Mouse (Mus musculus): ENCODE measurements around the gene Abhd17a. TPM values are rescaled to one million over a fixed set of nuclear protein-coding genes. Genes with fewer than 3 reads are reported as not detected.

Gene Abhd17a
- polyA plus RNA-seq (2012; rRNA removed) = 34.0 and 39.9 TPM in 2 replicates

DNA sequence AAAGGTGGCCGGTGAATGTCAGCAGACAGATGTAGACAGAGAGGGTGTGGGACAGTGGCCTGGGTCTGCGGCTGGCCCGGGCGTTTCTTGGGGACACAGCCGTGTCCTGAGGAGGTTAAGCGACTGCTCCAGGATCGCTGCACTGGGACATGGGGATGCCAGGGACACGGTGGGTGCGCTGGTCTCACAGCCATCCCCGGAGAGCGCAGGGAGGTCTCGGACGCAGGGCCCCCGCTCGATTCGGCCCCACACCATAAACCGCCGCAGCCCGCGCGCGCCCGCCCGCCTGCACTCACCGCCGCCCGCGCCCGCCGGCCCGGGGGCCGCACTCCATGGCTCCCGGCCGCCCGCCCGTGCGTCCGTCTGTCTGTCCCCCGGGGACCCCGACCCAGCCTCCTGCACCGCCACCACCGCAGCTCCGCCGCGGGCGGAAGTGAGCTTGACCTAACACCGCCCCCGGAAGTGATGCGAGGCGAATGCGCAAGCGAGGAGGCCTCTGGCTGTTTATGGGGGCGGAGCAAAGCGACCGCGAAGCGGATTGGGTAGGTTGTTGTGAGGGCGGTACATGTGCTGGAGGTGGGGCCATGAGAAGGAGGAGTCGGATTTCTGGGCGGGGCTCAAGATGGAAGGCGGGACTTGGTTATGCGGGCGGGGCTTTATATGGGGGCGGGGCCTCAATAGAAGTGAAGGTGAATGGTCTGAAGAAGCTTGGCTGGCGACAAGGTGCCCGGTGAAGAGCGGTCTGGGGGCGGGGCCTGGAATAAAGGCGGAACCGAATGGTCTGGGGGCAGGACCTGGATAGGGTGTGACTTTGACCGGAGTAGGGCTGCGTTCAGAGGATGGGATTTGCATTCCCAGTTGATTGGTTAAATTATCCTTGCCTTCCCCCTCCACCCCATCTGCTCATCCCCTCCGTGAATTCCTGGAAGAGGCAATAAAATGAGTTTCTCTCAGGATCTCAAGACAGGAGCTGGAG, at the start of gene Abhd17a:
TSS of gene Abhd17a (minus strand) at position 463 of the 976 bp plus-strand sequence.

DNA sequence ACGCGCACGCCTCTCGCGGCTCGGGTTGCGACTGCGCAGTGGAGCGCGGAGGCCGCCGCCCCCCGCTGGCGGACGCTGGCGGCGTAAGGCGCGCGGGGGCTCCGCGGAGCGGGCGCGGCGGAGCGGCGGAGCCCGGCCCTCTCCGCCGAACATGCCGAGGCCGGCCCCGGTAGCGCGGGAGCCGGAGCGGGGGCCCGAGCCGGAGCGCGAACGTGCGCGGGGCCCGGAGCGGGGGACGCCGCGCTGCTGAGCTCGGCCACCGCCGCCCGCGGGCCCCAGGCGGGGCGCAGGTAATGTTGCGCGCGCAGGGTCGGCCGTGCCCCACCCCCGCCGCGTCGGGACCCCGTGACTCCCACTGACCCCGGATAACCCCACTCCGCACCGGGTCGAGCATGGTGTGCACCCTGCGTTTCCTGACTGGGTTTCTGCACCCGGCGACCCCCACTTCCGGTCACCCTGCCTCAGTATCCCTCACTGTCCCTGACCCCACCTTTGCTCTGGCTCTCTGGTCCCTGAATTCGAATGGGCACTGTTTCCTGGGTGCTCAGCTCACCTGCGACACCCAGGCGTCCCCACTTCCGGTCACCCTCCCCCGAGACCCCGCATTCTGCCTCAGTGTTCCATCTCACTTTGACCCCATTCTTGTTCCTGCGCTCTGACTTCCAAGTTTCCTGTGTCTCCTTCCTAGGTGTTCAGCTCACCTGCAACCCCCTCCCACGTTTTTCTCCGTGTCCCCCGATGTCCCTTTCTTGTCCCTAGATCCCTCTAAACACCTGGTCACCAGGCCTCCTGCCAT, 32.7 kb upstream of the Abhd17a start, which contains the start of gene Csnk1g2:
TSS of gene Csnk1g2 (plus strand) at position 178 of the 796 bp plus-strand sequence.

DNA sequence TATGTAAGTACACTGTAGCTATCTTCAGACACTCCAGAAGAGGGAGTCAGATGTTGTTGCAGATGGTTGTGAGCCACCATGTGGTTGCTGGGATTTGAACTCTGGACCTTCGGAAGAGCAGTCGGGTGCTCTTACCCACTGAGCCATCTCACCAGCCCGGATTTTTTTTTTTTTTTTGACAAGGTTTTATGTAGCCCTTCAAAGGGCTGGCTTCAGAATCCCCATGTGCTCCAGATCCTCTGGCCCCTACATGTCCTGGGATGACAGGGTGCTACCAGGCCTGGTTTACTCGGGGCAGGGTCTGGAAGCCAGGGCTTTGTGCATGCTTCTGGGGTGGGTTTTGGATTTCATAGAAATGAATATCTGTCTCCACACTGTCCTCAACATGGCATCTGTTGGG, 15.6 kb upstream of the Abhd17a start, which contains the start of gene Gm49322:
TSS of gene Gm49322 (plus strand) at position 301 of the 400 bp plus-strand sequence.

DNA sequence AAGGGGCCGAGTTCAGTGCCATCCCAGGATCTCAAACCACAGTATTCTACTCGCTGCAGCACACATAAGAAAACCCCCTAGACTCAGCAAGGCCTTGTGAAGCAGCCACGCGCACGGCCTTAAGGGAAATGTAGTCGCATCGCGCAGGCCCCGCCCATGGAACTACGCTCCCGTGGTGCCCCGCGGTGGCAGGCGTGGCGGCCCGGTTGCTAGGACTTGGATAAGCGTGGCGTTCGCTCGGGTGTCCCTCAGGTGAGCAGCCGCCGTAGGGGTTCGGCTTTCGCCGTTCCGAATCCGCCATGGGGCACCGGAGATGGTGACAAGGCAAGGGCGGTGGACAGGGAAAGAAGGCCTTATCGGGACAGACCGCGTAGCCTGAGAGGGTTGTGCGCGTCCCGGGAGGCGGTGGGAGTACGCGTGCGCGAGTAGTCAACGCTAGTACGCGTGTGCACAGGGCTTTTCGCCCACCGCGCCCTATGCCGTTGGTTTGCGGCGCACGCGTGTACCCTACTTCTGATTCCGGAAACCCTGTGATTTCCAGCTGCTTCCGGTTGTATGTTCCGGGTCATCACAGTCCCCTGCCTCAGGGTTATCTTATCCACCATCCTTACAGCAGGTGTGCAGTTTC, 12.7 kb upstream of the Abhd17a start, which contains the start of the genes Scamp4 and Adat3:
TSS of gene Scamp4 (plus strand) at position 175 of the 628 bp plus-strand sequence.
TSS of gene Adat3 (plus strand) at position 183 of the 628 bp plus-strand sequence.

DNA sequence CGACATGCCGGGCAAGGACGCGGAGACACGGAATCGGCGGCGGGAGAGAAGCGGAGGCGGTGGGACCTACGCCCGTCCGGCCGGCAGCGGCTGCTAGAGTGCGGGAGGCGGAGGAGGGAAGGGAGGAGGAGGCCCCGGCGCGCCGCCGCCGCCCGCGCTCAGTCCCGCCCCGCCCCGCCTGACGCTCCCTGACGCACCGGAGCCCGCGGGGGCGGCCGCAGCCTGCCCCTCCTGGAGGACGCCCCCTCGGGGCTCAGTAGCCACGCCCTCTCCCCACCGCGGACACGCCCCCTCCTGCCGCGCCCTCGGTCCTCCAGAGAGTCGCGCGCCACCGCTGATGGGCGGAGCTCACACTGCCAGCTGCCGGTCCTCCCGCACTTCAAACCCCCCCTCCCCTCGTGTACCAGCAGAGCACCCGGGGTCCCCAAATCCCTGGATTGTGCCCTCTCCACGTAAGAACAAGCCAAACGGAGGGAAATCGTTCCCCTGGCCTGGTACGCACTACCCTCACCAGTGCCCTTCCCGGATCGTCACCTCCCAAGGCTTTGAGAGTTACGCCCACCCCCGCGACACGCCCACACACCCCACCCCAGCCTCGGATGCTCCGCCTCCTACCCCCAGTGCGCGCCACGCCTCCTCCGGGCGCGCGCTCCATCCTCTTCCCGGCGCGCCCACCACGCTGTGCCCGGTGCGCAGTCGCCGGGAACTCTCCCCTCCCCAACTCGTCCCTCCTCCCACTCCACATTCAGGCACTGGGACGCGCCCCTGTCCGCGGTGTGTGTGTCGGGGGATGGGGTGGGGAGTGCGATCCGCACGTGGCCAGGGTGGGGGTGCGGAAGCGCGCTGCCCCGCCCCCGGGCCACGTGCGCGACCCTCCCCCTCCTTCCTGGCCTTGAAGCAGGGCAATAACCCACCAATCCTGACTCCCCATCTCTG, 12.7 kb downstream of the Abhd17a start, which contains the start of gene Klf16:
TSS of gene Klf16 (minus strand) at position 127 of the 936 bp plus-strand sequence.

DNA sequence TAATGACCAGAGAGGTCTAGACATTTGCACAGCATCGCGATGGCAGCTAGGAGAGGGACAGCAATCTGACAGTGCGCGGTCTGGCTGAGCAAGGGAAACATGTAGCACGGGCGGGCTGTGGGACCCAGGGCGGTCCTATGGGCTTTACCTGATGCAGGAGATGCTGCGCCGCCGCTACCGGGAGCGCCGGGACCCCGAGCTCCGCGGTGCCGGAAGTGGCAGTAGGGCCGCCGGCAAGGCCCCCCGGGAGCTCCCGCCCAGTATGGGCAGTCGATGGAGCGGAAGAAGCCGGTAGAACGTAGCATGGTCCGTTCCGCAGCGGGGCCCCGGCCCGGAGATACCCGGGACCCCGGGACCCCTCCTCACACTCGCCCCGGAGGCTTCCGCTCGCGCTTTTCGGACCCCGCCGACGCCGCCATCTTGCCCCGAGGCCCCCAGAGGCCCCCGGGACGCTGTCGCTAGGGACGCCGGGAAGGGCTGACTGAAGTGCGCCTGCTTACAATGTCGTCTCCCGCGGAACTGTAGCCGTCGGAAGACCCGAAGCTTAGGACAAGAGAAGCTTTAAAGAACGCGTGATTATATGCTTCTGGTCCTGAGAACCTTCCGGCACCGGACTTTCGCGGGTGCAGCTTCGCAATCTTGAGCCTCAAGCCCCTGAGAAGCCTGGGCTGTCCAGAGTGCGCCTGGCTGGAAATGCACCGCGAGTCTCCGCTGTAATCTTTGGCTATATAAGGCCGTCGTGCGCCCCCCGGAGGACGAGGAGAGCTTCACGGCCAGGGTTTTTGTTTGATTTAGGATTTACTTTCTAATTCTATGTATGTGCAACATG, 28.8 kb downstream of the Abhd17a start, which contains the start of gene Rexo1:
TSS of gene Rexo1 (minus strand) at position 445 of the 829 bp plus-strand sequence.

DNA sequence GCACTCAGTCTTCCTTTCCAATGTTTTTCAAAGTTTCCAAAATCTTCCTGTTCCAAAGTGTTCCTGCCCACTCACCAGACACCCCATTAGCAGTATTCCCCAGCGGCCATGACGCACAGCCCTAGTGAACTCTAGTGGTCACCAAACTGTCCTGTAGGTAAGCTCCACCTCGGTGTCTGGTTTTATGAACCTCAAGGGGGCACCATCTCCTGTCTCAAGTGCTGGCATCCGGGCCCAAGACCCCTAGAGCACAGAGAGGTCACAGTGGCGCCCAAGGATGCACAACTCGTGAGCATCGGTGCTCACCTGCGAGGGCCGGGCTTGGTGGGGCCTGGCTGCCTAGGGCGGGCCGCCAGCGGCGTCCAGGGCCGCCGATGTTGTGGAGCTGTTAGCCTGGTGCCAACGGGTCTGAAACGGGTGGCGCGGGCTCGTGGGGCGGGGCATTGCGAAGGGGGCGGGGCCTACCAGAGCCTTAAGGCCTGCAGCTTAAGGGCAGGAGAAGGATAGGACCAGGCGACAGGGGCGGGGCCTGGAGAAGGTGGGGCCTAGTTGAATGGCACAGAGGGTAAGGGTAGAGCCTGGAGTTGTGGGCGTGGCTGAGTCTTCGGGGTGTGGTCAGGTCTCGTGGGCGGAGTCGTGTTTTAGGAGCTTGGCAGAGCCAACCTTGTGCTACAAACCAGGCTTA, 51.3 kb downstream of the Abhd17a start, which contains the start of gene Atp8b3:
TSS of gene Atp8b3 (minus strand) at position 415 of the 685 bp plus-strand sequence.

Other genes with a start within 250 kb of the Abhd17a start
- 1.6 and 1.7 TPM in 2 replicates for gene Adamtsl5, start 241.9 kb downstream of the Abhd17a start, polyA plus RNA-seq (2012; rRNA removed)
- gene Plk5, start 233.9 kb downstream of the Abhd17a start, polyA plus RNA-seq (2012; rRNA removed) = 0.13 and 0.15 TPM in 2 replicates
- gene Mex3d, start 202.7 kb downstream of the Abhd17a start, polyA plus RNA-seq (2012; rRNA removed) = 3.0 and 3.5 TPM in 2 replicates
- gene Mbd3, start 190.8 kb downstream of the Abhd17a start, polyA plus RNA-seq (2012; rRNA removed) = 77.4 and 79.2 TPM in 2 replicates
- gene Uqcr11, start 183.5 kb downstream of the Abhd17a start, polyA plus RNA-seq (2012; rRNA removed) = 546 and 582 TPM in 2 replicates
- 48.7 and 53.7 TPM in 2 replicates for gene Tcf3, start 156.7 kb downstream of the Abhd17a start, polyA plus RNA-seq (2012; rRNA removed)
- gene Onecut3, start 95.5 kb downstream of the Abhd17a start, polyA plus RNA-seq (2012; rRNA removed) = 0.02 TPM in 2 replicates
- 0.01 and 0.02 TPM in 2 replicates for gene Atp8b3, start 51.2 kb downstream of the Abhd17a start, polyA plus RNA-seq (2012; rRNA removed)
- 16.8 and 19.0 TPM in 2 replicates for gene Rexo1, start 28.8 kb downstream of the Abhd17a start, polyA plus RNA-seq (2012; rRNA removed)
- gene Klf16, start 13.0 kb downstream of the Abhd17a start, polyA plus RNA-seq (2012; rRNA removed) = 12.0 and 13.6 TPM in 2 replicates
- gene Scamp4, start 12.5 kb upstream of the Abhd17a start, polyA plus RNA-seq (2012; rRNA removed) = 16.7 and 22.6 TPM in 2 replicates
- gene Adat3, start 12.5 kb upstream of the Abhd17a start, polyA plus RNA-seq (2012; rRNA removed) = 4.5 and 5.6 TPM in 2 replicates
- gene Gm49322, start 15.7 kb upstream of the Abhd17a start, polyA plus RNA-seq (2012; rRNA removed) = 1.0 and 1.4 TPM in 2 replicates
- gene Csnk1g2, start 32.5 kb upstream of the Abhd17a start, polyA plus RNA-seq (2012; rRNA removed) = 45.6 and 48.1 TPM in 2 replicates
- gene Btbd2, start 66.7 kb upstream of the Abhd17a start, polyA plus RNA-seq (2012; rRNA removed) = 7.5 and 8.3 TPM in 2 replicates
- gene Mknk2, start 87.8 kb upstream of the Abhd17a start, polyA plus RNA-seq (2012; rRNA removed) = 49.3 and 57.7 TPM in 2 replicates
- gene Mob3a, start 111.6 kb upstream of the Abhd17a start, polyA plus RNA-seq (2012; rRNA removed) = 11.6 and 12.9 TPM in 2 replicates
- 8.7 and 9.9 TPM in 2 replicates for gene Izumo4, start 111.8 kb upstream of the Abhd17a start, polyA plus RNA-seq (2012; rRNA removed)
- gene Ap3d1, start 151.9 kb upstream of the Abhd17a start, polyA plus RNA-seq (2012; rRNA removed) = 22.8 and 25.7 TPM in 2 replicates
- 6.3 and 11.7 TPM in 2 replicates for gene Dot1l, start 164.9 kb upstream of the Abhd17a start, polyA plus RNA-seq (2012; rRNA removed)
- gene Sf3a2, start 207.9 kb upstream of the Abhd17a start, polyA plus RNA-seq (2012; rRNA removed) = 36.9 and 42.4 TPM in 2 replicates
- 44.3 and 48.4 TPM in 2 replicates for gene Plekhj1, start 208.3 kb upstream of the Abhd17a start, polyA plus RNA-seq (2012; rRNA removed)
- gene Amh, start 214.9 kb upstream of the Abhd17a start, polyA plus RNA-seq (2012; rRNA removed) = 0.31 and 0.32 TPM in 2 replicates
- gene Jsrp1, start 223.2 kb upstream of the Abhd17a start, polyA plus RNA-seq (2012; rRNA removed) = 0.03 and 0.50 TPM in 2 replicates
- 574 and 704 TPM in 2 replicates for gene Oaz1, start 236.3 kb upstream of the Abhd17a start, polyA plus RNA-seq (2012; rRNA removed)